Mouse (Mus musculus) retina, postnatal 1 day (tissue): ENCODE data around the gene Brinp3.

Source experiments
- DNase-seq: peaks from one replicate; pipeline ENCODE4 v3.0.0-alpha.2; 2012

The Brinp3 gene

DNA sequence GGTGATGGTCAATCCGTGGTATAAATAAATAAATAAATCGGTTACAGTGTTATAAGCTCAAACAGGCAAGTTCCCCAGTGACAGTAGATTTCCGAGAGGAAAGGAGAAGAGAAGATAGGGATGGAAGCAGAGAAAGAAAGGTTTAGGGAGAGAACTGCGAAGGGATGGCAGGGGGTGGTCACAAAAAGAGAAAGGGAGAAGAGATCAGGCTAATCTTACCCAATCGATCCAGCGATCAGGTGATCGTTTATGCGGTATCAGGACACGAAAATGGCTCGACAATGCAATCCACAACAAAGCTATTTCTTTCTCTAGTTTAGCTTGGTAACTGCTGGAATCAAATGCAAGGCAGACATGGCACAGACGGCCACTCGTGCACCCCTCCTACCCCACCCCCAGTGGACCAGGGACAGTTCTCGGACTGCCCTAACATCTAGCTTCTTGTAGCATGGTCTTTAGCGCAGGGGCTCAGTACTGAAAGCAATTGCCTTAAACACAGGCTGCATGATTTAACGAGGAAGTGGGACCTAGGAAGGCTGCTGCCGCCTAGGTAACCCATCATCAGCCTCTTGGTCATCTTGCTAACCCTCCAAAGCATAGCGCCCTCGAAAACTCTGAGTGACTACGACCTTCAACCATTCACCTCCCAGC lies at the start of gene Brinp3:
Gene Brinp3, plus strand, starts transcription at position 80 of the 651 bp plus-strand sequence.
- peak; percentile 45 for DNase-seq

- peak; percentile 42 for DNase-seq
Observed at GRCm38 (mm10) chr1:146494221-146494620, 339 bp upstream of the Brinp3 start.

DNA sequence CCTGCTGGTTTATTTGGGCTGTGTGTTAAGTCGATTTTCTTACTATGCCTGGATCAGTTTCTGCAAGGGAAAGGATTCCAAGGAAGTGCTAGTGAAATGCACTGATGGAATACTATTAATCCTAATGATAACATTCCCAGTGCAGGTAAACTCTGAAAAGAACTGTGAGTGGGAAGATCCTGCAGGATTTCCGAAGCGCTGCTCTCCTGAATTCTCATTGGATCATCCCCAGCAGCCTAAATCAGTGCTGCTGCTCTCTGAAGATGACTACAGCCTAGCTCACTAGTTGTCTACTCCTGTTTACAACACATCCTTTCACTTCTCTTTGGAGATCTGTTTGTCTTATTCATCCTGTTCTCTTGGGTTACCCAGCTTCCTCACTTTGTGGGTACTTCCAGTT lies 826 bp downstream of the Brinp3 start:
- peak; percentile 7 for DNase-seq

GRCm38 (mm10) chr1:146497381-146498081 lies 3.0 kb downstream of the Brinp3 start:
- peak; percentile 62 for DNase-seq

- DNase-seq, result peak; percentile 49
Observed at GRCm38 (mm10) chr1:146498085-146498779, 3.7 kb downstream of the Brinp3 start.

DNA sequence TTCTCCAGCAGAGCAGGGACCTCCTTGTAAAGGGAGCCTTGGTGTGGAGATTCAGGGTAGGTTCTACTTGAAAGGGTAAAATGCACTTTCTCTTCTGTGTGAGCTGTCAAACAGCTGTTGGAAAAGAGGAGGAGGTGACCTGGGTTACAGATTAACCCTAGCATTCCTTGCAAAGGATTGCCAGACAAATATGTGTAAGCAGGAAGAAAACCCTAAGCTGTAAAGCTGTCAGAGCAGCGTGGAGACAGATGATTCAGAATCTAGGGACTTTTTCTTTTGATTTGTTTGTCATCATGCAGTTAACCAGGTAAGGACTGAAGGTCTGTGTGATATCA lies 4.2 kb downstream of the Brinp3 start:
- no peak for DNase-seq

DNA sequence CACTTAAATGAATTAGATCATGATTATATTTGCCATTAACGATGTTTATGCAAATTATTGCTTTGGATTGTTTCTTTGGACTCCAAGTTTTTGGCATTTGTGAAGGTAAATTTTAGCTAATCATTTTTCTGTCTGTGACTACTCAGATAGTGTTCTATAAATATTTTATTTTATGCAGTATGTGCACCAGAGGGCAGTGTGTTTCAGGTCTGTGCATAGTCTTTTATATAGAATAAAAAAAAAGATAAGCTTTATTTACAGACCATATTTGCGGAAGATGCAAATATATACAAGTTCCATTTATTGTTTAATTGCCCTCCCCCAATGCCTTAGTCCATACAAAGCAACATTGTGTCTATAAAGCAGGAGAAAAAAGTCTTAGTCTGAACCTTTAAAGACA lies 20.8 kb downstream of the Brinp3 start:
- DNase-seq, result no peak

- DNase-seq, result no peak
Observed at GRCm38 (mm10) chr1:146523727-146524573, 29.4 kb downstream of the Brinp3 start.

DNA sequence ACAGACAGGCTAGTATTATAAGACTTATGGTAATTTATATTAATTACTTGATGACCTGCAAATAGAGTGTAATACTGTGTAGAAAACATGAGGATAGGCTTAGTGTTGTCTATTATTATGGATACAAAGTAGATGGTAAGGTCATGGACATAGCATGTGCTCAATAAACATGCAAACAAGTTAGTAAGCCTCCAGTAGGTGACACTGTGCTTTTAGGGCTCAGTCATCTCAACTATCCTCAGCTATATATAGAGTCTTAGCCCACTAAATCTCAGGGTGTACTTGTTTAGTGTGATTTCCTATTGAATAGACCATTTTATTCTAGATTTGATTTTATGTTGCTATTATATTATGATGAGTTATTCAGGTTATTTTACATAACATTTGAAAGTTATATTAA lies 34.0 kb downstream of the Brinp3 start:
- no peak for DNase-seq

DNA sequence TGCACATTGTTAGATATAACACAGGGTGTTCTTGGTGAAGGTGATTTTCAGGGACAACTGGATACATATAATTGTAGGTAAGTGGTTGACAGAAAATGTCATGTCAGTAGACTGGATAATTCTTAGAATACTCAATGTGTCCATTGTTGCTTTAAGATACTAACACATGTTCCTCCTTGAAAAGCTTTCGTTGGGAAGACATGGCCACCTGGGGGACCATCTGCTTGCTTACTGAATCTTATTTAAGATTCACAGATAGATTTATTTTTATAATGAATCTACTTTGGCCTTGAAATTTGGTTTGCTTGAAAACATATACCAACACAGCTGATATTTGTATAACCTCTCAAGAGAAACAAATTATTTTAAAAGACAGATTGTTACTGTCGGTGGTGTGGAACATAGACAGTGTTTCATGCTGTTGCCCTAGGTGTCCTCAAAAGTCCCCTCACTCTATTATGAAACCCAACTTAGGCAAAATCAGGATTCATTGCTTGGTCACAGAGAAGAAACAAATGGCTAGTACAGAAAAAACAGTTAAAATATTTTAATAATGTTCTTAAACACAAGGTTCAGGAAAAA lies 52.4 kb downstream of the Brinp3 start:
- no peak for DNase-seq

DNA sequence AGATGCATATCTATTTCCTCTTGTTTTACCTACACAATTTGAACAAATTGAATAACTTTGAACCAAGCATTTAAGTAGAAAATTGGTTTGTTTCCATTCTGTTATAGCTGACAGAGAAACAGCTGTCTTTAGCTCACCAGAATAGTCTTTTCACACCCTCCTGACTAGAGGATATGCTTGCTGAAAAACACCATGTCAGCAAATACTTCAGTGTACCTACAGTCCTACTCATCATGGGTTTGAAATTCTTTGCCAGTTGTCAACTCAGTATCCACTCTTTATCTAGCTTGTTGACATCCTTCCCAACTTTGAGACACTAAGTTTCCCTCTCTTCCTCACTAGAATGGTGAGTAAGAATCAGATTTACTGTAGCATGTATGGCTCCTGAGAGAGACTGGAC lies 62.4 kb downstream of the Brinp3 start:
- DNase-seq, result no peak

DNA sequence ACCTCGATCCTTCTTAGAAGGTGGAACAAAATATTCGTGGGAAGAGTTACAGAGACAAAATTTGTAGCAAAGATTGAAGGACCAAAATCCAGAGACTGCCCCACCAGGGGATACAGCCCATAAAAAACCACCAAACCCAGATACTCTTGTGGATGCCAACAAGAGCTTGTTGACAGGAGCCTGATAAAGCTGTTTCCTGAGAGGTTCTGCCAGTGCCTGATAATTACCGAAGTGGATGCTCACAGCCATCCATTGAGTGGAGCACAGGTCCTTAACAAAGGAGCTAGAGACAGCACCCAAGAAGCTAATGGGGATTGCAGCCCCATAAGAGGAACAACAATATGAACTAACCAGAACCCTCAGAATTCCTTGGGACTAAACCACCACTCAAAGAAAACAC lies 67.6 kb downstream of the Brinp3 start:
- no peak for DNase-seq

GRCm38 (mm10) chr1:146584181-146584580 lies 89.6 kb downstream of the Brinp3 start:
- no peak for DNase-seq

GRCm38 (mm10) chr1:146632895-146633294 lies 138.3 kb downstream of the Brinp3 start:
- DNase-seq, result no peak

GRCm38 (mm10) chr1:146657214-146657613 lies 162.7 kb downstream of the Brinp3 start:
- peak; percentile 62 for DNase-seq

DNA sequence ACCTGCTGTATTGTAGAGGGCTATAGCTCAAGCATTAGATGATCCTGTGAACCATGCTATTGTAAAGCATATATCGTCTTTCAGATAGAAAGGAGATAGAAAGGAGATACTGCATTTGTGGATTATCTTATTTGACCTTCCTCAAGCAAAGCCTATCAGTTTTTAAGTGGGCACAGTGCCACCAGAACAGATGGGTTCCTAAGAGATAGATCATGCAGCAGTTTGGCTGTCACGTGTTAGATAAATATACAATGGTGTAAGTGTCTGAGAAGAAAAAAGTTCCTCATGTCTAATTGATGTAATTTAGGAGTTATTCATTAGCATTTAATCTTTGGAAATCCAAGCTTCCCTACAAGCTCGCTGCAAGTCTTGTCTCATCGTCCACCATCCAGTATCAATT lies 206.2 kb downstream of the Brinp3 start:
- peak; percentile 34 for DNase-seq

GRCm38 (mm10) chr1:146719556-146719955 lies 225.0 kb downstream of the Brinp3 start:
- no peak for DNase-seq

GRCm38 (mm10) chr1:146724784-146725513 lies 230.4 kb downstream of the Brinp3 start:
- peak; percentile 20 for DNase-seq

DNA sequence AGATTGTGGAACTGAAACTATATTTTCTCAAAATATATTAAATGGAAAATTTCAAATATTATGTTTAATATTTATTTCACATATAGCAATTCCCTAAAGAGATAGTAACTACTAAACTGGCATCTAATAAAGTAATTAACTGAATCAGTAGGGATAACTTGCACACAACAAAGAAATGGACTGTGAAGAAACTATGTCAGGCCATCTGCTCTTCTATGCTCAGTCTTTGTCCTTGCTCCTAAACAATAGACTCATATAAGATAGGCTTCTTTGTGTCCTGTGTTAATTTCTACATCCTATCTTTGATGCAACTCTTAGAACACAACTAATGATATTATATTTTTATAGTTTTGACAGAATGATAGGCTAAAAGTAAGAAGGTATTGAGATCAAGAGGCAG lies 256.5 kb downstream of the Brinp3 start:
- DNase-seq, result peak; percentile 52

DNA sequence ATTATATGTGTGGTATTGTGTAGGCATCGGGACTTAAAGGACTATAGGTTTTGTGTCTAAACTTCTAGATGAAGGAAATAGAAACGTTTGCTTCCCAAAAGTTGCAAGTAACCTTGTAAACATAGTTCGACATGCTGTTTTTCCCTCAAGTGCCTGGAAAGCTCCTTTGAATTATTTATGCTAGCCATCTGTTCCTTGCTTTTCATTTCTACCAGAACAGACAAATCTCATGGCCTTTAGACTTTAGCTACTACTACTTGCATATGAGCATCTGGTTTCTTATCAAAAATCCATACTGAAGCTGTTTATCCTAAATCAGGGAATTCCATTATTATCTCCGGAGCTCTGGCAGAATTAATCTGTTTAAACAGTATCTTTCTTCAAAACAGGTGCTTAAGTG lies 288.7 kb downstream of the Brinp3 start:
- peak; percentile 16 for DNase-seq

DNA sequence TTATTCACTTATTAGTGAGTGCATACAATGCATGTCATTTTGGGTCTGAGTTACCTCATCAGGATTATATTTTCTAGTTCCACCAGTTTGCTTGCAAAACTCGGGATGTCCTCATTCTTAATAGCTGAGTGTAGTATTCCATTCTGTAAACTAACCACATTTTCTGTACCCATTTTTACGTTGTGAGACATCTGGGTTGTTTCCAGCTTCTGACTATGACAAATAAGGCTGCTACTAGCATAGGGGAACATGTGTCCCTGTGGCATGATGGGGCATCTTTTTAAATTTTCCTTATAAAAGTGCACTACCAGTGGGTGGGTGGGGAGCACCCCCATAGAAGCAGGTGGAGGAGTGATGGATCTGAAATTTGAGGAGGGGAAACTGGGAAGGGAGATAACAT lies 292.7 kb downstream of the Brinp3 start:
- DNase-seq, result no peak

GRCm38 (mm10) chr1:146792826-146793225 lies 298.3 kb downstream of the Brinp3 start:
- DNase-seq, result no peak
